8 mouse cellular contexts compared by ENCODE assay signal in genomic region chr9:37543869-37544440, GRCm38 (mm10). TPM values are rescaled to one million over a fixed set of nuclear protein-coding genes. Genes with fewer than 3 reads are reported as not detected.
A peak's percentile ranks its signal among the peaks of the same experiment; 100 is the strongest.
DNase-seq lines count a peak whose midpoint lies in the region; ATAC-seq and TF ChIP-seq lines count a peak whose summit lies in the region.

No protein-coding gene starts in this region.

- DNase-seq in cerebellum, adult 2 months, result no peak
- no peak for DNase-seq in cerebellum, adult 9-10 months
- no peak for DNase-seq in liver, embryonic 14.5 days (ENCODE audit: low read depth in 3 of 3, low spot score in 3 of 3)
- no peak for DNase-seq in gastrocnemius, postnatal 36 days
- DNase-seq in adrenal gland, adult 18-20 months (ENCODE audit: low spot score in 2 of 2), result no peak
- DNase-seq in spleen, postnatal 14 days (ENCODE audit: low spot score in 2 of 2), result no peak

- H3K4me3 ChIP-seq in cerebellum, adult 2 months (replicated peaks; ENCODE audit: insufficient read depth, low read depth, low read length), result peak overlapping the region; percentile 50
- H3K4me3 ChIP-seq in ES-Bruce4 (ENCODE audit: low read depth, low read length), result no peak overlapping the region
- H3K4me3 ChIP-seq in hindbrain, embryonic 15.5 days, result peak overlapping the region; percentile 31
- H3K4me3 ChIP-seq in liver, embryonic 14.5 days (ENCODE audit: insufficient read depth in 1 of 2, low read depth in 2 of 2, low read length in 2 of 2), result peak overlapping the region in 1 of 2 experiments; percentile 44; a peak in 1 of 4 replicates

- TF ChIP-seq POLR2A in cerebellum, adult 2 months (IDR thresholded peaks at IDR 0.05; ENCODE audit: borderline replicate concordance, insufficient read depth, low read length), result no peak
- TF ChIP-seq POLR2A in ES-Bruce4 (IDR thresholded peaks at IDR 0.05; ENCODE audit: insufficient read depth, low read length), result no peak

- no peak; the same call in 1 of the 2 replicates for ATAC-seq in hindbrain, embryonic 15.5 days (ENCODE audit: low FRiP score, low read depth)
- ATAC-seq in liver, embryonic 14.5 days (ENCODE audit: insufficient read depth), result no peak

- 43% methylated on average over 12 of the region's 12 CpGs for WGBS in cerebellum, adult 2 months
- 26% methylated on average over 12 of the region's 12 CpGs for WGBS in hindbrain, embryonic 15.5 days
- 50% methylated on average over 12 of the region's 12 CpGs for WGBS in liver, embryonic 14.5 days (ENCODE audit: insufficient replicate concordance)

- no peak overlapping the region for H3K27ac ChIP-seq in cerebellum, adult 2 months (ENCODE audit: insufficient read depth, low read length)
- H3K27ac ChIP-seq in ES-Bruce4 (ENCODE audit: insufficient read depth, low read length), result peak overlapping the region; percentile 64
- no peak overlapping the region for H3K27ac ChIP-seq in hindbrain, embryonic 15.5 days (replicated peaks)
- no peak overlapping the region for H3K27ac ChIP-seq in liver, embryonic 14.5 days

- H3K9me3 ChIP-seq in ES-Bruce4 (replicated peaks; ENCODE audit: control insufficient read depth, insufficient read depth, low read length, poor library complexity, severe bottlenecking), result no peaks in the 10 kb centered on the region
- no peaks in the 10 kb centered on the region for H3K9me3 ChIP-seq in hindbrain, embryonic 15.5 days
- H3K9me3 ChIP-seq in liver, embryonic 14.5 days (ENCODE audit: control insufficient read depth, low read length), result no peaks in the 10 kb centered on the region

- H3K4me1 ChIP-seq in cerebellum, adult 2 months (ENCODE audit: control insufficient read depth, insufficient read depth, low read length), result no peaks in the 10 kb centered on the region
- H3K4me1 ChIP-seq in ES-Bruce4 (ENCODE audit: control insufficient read depth, insufficient read depth, low read length), result peaks cover 8% of the 10 kb centered on the region
- peaks cover 21% of the 10 kb centered on the region for H3K4me1 ChIP-seq in hindbrain, embryonic 15.5 days (replicated peaks)
- peaks cover 0 to 3% of the 10 kb centered on the region in 2 experiments; a peak in 1 of 4 replicates for H3K4me1 ChIP-seq in liver, embryonic 14.5 days (replicated peaks; ENCODE audit: control insufficient read depth in 2 of 2, insufficient read depth in 2 of 2, low read length in 1 of 2)

- H3K27me3 ChIP-seq in cerebellum, adult 2 months (ENCODE audit: control insufficient read depth, insufficient read depth, low read length), result no peaks in the 10 kb centered on the region
- no peaks in the 10 kb centered on the region for H3K27me3 ChIP-seq in ES-Bruce4 (ENCODE audit: control insufficient read depth, insufficient read depth, low read length, poor library complexity, severe bottlenecking)
- H3K27me3 ChIP-seq in hindbrain, embryonic 15.5 days, result peaks cover 52% of the 10 kb centered on the region
- H3K27me3 ChIP-seq in liver, embryonic 14.5 days (ENCODE audit: control insufficient read depth, insufficient read depth, low read length), result peaks cover 7% of the 10 kb centered on the region; the same call in 1 of the 2 replicates

- intact Hi-C loops in gastrocnemius, postnatal 36 days (cut with DNase I), result loop anchor here (2.0 to 10.0 kb wide), 3 partner anchors 73 to 109 kb away; partner anchors contain the start of gene Robo3

- no peak overlapping the region for H3K9ac ChIP-seq in ES-Bruce4 (ENCODE audit: low read depth, poor library complexity, severe bottlenecking)
- H3K9ac ChIP-seq in hindbrain, embryonic 15.5 days, result no peak overlapping the region
- no peak overlapping the region for H3K9ac ChIP-seq in liver, embryonic 14.5 days (replicated peaks)

- TF ChIP-seq EP300 in ES-Bruce4 (IDR thresholded peaks at IDR 0.05; ENCODE audit: insufficient read depth, low read depth, low read length), result no peak
- no peak for TF ChIP-seq EP300 in liver, embryonic 14.5 days (IDR thresholded peaks at IDR 0.05; ENCODE audit: low read depth)

- no peak for TF ChIP-seq CTCF in cerebellum, adult 2 months (IDR thresholded peaks at IDR 0.05; ENCODE audit: borderline replicate concordance, insufficient read depth, low read depth, low read length)
- no peak for TF ChIP-seq CTCF in ES-Bruce4 (IDR thresholded peaks at IDR 0.05; ENCODE audit: low read depth, low read length)
- no peak for TF ChIP-seq CTCF in liver, embryonic 14.5 days (IDR thresholded peaks at IDR 0.05; ENCODE audit: low read depth)

- H3K4me2 ChIP-seq in hindbrain, embryonic 15.5 days, result peak overlapping the region; percentile 60
- peak overlapping the region; percentile 67 for H3K4me2 ChIP-seq in liver, embryonic 14.5 days (ENCODE audit: low read depth)

- no peaks in the 10 kb centered on the region for H3K36me3 ChIP-seq in ES-Bruce4 (ENCODE audit: control insufficient read depth, insufficient read depth, low read length, poor library complexity, severe bottlenecking)
- H3K36me3 ChIP-seq in hindbrain, embryonic 15.5 days, result no peaks in the 10 kb centered on the region
- no peaks in the 10 kb centered on the region for H3K36me3 ChIP-seq in liver, embryonic 14.5 days (replicated peaks; ENCODE audit: control insufficient read depth, insufficient read depth, low read depth)

RNA-seq across cellular contexts. Expression of gene Vsig2, which starts 4.9 kb away (rescaled TPM):
- 3.4 and 4.8 TPM in 2 replicates for polyA plus RNA-seq in cerebellum, adult 2 months (2012; rRNA removed)
- polyA plus RNA-seq in ES-Bruce4 (2011; ENCODE audit: insufficient read depth, insufficient read length, low read depth, missing spikeins), result 0.91 TPM in 1 of 2 replicates, not detected in the other
- polyA plus RNA-seq in hindbrain, embryonic 15.5 days (2015; fragmentation: Nextera tagmentation; extraction: Ambion mirVana), result 0.89 and 1.4 TPM in 2 replicates
- 0.70 and 0.81 TPM in 2 replicates for polyA plus RNA-seq in liver, embryonic 14.5 days (2012; rRNA removed)
- polyA plus RNA-seq in liver, embryonic 14.5 days (2014; fragmentation: Nextera tagmentation; extraction: Ambion mirVana), result 0.36 TPM in 1 of 2 replicates, not detected in the other
- 1 to 10 TPM; 1.8 to 3.6 TPM for total RNA-seq in gastrocnemius, postnatal 36 days (2021)
- 1 to 10 TPM; 2.1 to 2.8 TPM for total RNA-seq in adrenal gland, adult 18-20 months (2021)

RNA-seq across cellular contexts. Expression of gene Nrgn, which starts 8.7 kb away (rescaled TPM):
- 46.6 and 66.0 TPM in 2 replicates for polyA plus RNA-seq in cerebellum, adult 2 months (2012; rRNA removed)
- 1.2 and 3.3 TPM in 2 replicates for polyA plus RNA-seq in ES-Bruce4 (2011; ENCODE audit: insufficient read depth, insufficient read length, low read depth, missing spikeins)
- polyA plus RNA-seq in hindbrain, embryonic 15.5 days (2015; fragmentation: Nextera tagmentation; extraction: Ambion mirVana), result 4.1 and 5.0 TPM in 2 replicates
- polyA plus RNA-seq in liver, embryonic 14.5 days (2012; rRNA removed), result 5.4 and 7.1 TPM in 2 replicates
- polyA plus RNA-seq in liver, embryonic 14.5 days (2014; fragmentation: Nextera tagmentation; extraction: Ambion mirVana), result 5.4 and 7.6 TPM in 2 replicates
- under 1 TPM; 0.35 to 0.66 TPM for total RNA-seq in gastrocnemius, postnatal 36 days (2021)
- total RNA-seq in adrenal gland, adult 18-20 months (2021), result 1 to 10 TPM; 1.7 to 3.5 TPM

RNA-seq across cellular contexts. Expression of gene Siae, which starts 11.5 kb away (rescaled TPM):
- polyA plus RNA-seq in cerebellum, adult 2 months (2012; rRNA removed), result 15.8 and 15.9 TPM in 2 replicates
- polyA plus RNA-seq in ES-Bruce4 (2011; ENCODE audit: insufficient read depth, insufficient read length, low read depth, missing spikeins), result 9.4 and 10.0 TPM in 2 replicates
- polyA plus RNA-seq in hindbrain, embryonic 15.5 days (2015; fragmentation: Nextera tagmentation; extraction: Ambion mirVana), result 11.6 and 13.3 TPM in 2 replicates
- 2.2 TPM in 2 replicates for polyA plus RNA-seq in liver, embryonic 14.5 days (2012; rRNA removed)
- 5.7 and 6.0 TPM in 2 replicates for polyA plus RNA-seq in liver, embryonic 14.5 days (2014; fragmentation: Nextera tagmentation; extraction: Ambion mirVana)
- 1 to 10 TPM; 3.5 TPM for total RNA-seq in gastrocnemius, postnatal 36 days (2021)
- total RNA-seq in adrenal gland, adult 18-20 months (2021), result 10 to 100 TPM; 16.2 to 17.7 TPM

RNA-seq across cellular contexts. Expression of gene Esam, which starts 16.1 kb away (rescaled TPM):
- 28.2 and 28.8 TPM in 2 replicates for polyA plus RNA-seq in cerebellum, adult 2 months (2012; rRNA removed)
- polyA plus RNA-seq in ES-Bruce4 (2011; ENCODE audit: insufficient read depth, insufficient read length, low read depth, missing spikeins), result 1.7 and 3.1 TPM in 2 replicates
- 45.4 and 45.5 TPM in 2 replicates for polyA plus RNA-seq in hindbrain, embryonic 15.5 days (2015; fragmentation: Nextera tagmentation; extraction: Ambion mirVana)
- 6.5 and 7.3 TPM in 2 replicates for polyA plus RNA-seq in liver, embryonic 14.5 days (2012; rRNA removed)
- polyA plus RNA-seq in liver, embryonic 14.5 days (2014; fragmentation: Nextera tagmentation; extraction: Ambion mirVana), result 9.9 and 10.7 TPM in 2 replicates
- 10 to 100 TPM; 20.8 to 23.3 TPM for total RNA-seq in gastrocnemius, postnatal 36 days (2021)
- 10 to 100 TPM; 34.6 to 38.3 TPM for total RNA-seq in adrenal gland, adult 18-20 months (2021)

RNA-seq across cellular contexts. Expression of gene Msantd2, which starts 54.8 kb away (rescaled TPM):
- 40.6 and 40.7 TPM in 2 replicates for polyA plus RNA-seq in cerebellum, adult 2 months (2012; rRNA removed)
- polyA plus RNA-seq in ES-Bruce4 (2011; ENCODE audit: insufficient read depth, insufficient read length, low read depth, missing spikeins), result 85.4 and 85.6 TPM in 2 replicates
- polyA plus RNA-seq in hindbrain, embryonic 15.5 days (2015; fragmentation: Nextera tagmentation; extraction: Ambion mirVana), result 27.9 and 29.7 TPM in 2 replicates
- polyA plus RNA-seq in liver, embryonic 14.5 days (2012; rRNA removed), result 6.6 and 9.3 TPM in 2 replicates
- polyA plus RNA-seq in liver, embryonic 14.5 days (2014; fragmentation: Nextera tagmentation; extraction: Ambion mirVana), result 3.8 TPM in 2 replicates
- total RNA-seq in gastrocnemius, postnatal 36 days (2021), result 1 to 10 TPM; 3.0 to 3.3 TPM
- total RNA-seq in adrenal gland, adult 18-20 months (2021), result 10 to 100 TPM; 21.1 to 24.0 TPM
